Mouse (Mus musculus): Measurements from ENCODE around the gene Itga3. TPM values are rescaled to one million over a fixed set of nuclear protein-coding genes. Genes with fewer than 3 reads are reported as not detected.

Itga3 gene
- polyA plus RNA-seq, 1 experiment = 51.1 TPM

- no peak overlapping the region for H3ac ChIP-seq (ENCODE audit: control insufficient read depth, insufficient read length, low read depth)
- no peaks in the 10 kb centered on the region for H3K27me3 ChIP-seq (ENCODE audit: control insufficient read depth, insufficient read depth, insufficient read length)
- TF ChIP-seq CEBPB (IDR thresholded peaks at IDR 0.05; ENCODE audit: low read depth) (no peak), FOSL1 (IDR thresholded peaks at IDR 0.05; ENCODE audit: insufficient read depth, low read length, poor library complexity, severe bottlenecking) (no peak), MYOD1 (IDR thresholded peaks at IDR 0.05; ENCODE audit: control insufficient read depth, insufficient read length, low read depth) (no peak), MYOG (IDR thresholded peaks at IDR 0.05; ENCODE audit: control insufficient read depth, extremely low read depth, insufficient read length) (no peak), CTCF (IDR thresholded peaks at IDR 0.05; ENCODE audit: control insufficient read depth, insufficient read depth, insufficient read length) (no peak), USF1 (IDR thresholded peaks at IDR 0.05; ENCODE audit: low read depth) (no peak), MAX (IDR thresholded peaks at IDR 0.05) (no peak)
- peaks cover 14% of the 10 kb centered on the region for H3K79me2 ChIP-seq (ENCODE audit: control insufficient read depth, insufficient read depth)
- peaks cover 61% of the 10 kb centered on the region for H3K36me3 ChIP-seq (ENCODE audit: control insufficient read depth, insufficient read depth)
- no peak overlapping the region for H3K4me3 ChIP-seq (ENCODE audit: insufficient read depth, poor library complexity, severe bottlenecking)
- peaks cover 5% of the 10 kb centered on the region for H3K79me3 ChIP-seq (ENCODE audit: low read depth)
These were observed 76.1 kb downstream of the Itga3 start for GRCm38 (mm10) chr11:95000548-95000947.

DNA sequence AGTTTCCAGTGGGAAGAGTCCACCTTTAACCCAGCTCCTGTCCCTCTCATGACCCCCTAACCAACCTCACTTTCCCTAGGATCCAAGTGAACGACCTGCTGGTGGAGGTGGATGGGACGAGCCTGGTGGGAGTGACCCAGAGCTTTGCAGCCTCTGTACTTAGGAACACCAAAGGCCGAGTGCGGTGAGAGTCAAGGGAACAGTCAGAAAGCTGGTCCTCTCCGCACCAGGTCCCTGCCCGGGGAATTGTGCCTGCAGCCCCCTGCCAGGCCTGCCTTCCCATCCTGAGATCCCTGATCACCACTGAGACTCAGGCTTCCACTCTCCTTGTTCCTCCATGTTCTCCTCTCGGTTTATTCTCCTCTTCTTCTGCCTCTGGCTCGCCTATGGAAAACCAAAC, 76.5 kb downstream of the Itga3 start:
- Histone ChIP-seq H3K79me3 (ENCODE audit: low read depth) (peaks cover 9% of the 10 kb centered on the region), H3K36me3 (ENCODE audit: control insufficient read depth, insufficient read depth) (peaks cover 61% of the 10 kb centered on the region), H3K27me3 (ENCODE audit: control insufficient read depth, insufficient read depth, insufficient read length) (no peaks in the 10 kb centered on the region), H3K4me3 (ENCODE audit: insufficient read depth, poor library complexity, severe bottlenecking) (no peak overlapping the region), H3K79me2 (ENCODE audit: control insufficient read depth, insufficient read depth) (peaks cover 18% of the 10 kb centered on the region), H3ac (ENCODE audit: control insufficient read depth, insufficient read length, low read depth) (no peak overlapping the region)
- no peak for TF ChIP-seq USF1 (IDR thresholded peaks at IDR 0.05; ENCODE audit: low read depth)
- no peak for TF ChIP-seq MYOD1 (IDR thresholded peaks at IDR 0.05; ENCODE audit: control insufficient read depth, insufficient read length, low read depth)
- TF ChIP-seq CTCF (IDR thresholded peaks at IDR 0.05; ENCODE audit: control insufficient read depth, insufficient read depth, insufficient read length) = no peak
- no peak for TF ChIP-seq MAX (IDR thresholded peaks at IDR 0.05)
- no peak for TF ChIP-seq FOSL1 (IDR thresholded peaks at IDR 0.05; ENCODE audit: insufficient read depth, low read length, poor library complexity, severe bottlenecking)
- no peak for TF ChIP-seq MYOG (IDR thresholded peaks at IDR 0.05; ENCODE audit: control insufficient read depth, extremely low read depth, insufficient read length)
- no peak for TF ChIP-seq CEBPB (IDR thresholded peaks at IDR 0.05; ENCODE audit: low read depth)

GRCm38 (mm10) chr11:94998041-94998531, 78.5 kb downstream of the Itga3 start:
- H3K36me3 ChIP-seq (ENCODE audit: control insufficient read depth, insufficient read depth) = peaks cover 66% of the 10 kb centered on the region
- TF ChIP-seq CTCF (IDR thresholded peaks at IDR 0.05; ENCODE audit: control insufficient read depth, insufficient read depth, insufficient read length) (no peak), MAX (IDR thresholded peaks at IDR 0.05) (no peak), MYOG (IDR thresholded peaks at IDR 0.05; ENCODE audit: control insufficient read depth, extremely low read depth, insufficient read length) (no peak), MYOD1 (IDR thresholded peaks at IDR 0.05; ENCODE audit: control insufficient read depth, insufficient read length, low read depth) (no peak), CEBPB (IDR thresholded peaks at IDR 0.05; ENCODE audit: low read depth) (no peak), FOSL1 (IDR thresholded peaks at IDR 0.05; ENCODE audit: insufficient read depth, low read length, poor library complexity, severe bottlenecking) (no peak), USF1 (IDR thresholded peaks at IDR 0.05; ENCODE audit: low read depth) (no peak)
- H3ac ChIP-seq (ENCODE audit: control insufficient read depth, insufficient read length, low read depth) = no peak overlapping the region
- no peaks in the 10 kb centered on the region for H3K27me3 ChIP-seq (ENCODE audit: control insufficient read depth, insufficient read depth, insufficient read length)
- no peak overlapping the region for H3K4me3 ChIP-seq (ENCODE audit: insufficient read depth, poor library complexity, severe bottlenecking)
- peaks cover 30% of the 10 kb centered on the region for H3K79me3 ChIP-seq (ENCODE audit: low read depth)
- H3K79me2 ChIP-seq (ENCODE audit: control insufficient read depth, insufficient read depth) = peaks cover 39% of the 10 kb centered on the region

DNA sequence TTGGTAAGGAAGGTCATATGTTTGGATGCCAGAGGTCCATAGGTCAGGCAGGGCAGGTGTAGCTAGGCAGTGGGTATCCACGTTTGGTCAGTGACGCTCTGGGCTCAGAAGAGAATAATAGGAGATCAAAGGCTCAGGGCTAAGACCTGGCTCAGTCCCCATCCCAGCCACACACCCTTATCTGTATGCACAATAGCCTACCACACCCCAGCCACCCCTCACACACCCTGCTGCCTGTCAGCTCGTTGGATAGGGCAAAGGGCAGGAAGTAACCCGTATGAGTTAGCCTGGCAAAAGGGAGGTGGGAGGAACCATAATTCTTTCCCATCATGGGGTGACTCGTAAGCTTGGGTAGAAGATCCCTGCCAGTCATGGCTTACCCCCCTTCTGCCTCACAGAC, 79.0 kb downstream of the Itga3 start:
- Histone ChIP-seq H3K36me3 (ENCODE audit: control insufficient read depth, insufficient read depth) (peaks cover 63% of the 10 kb centered on the region), H3K27me3 (ENCODE audit: control insufficient read depth, insufficient read depth, insufficient read length) (no peaks in the 10 kb centered on the region), H3K79me3 (ENCODE audit: low read depth) (peaks cover 33% of the 10 kb centered on the region), H3ac (ENCODE audit: control insufficient read depth, insufficient read length, low read depth) (no peak overlapping the region), H3K79me2 (ENCODE audit: control insufficient read depth, insufficient read depth) (peaks cover 44% of the 10 kb centered on the region), H3K4me3 (ENCODE audit: insufficient read depth, poor library complexity, severe bottlenecking) (no peak overlapping the region)
- no peak for TF ChIP-seq CEBPB (IDR thresholded peaks at IDR 0.05; ENCODE audit: low read depth)
- TF ChIP-seq CTCF (IDR thresholded peaks at IDR 0.05; ENCODE audit: control insufficient read depth, insufficient read depth, insufficient read length) = no peak

DNA sequence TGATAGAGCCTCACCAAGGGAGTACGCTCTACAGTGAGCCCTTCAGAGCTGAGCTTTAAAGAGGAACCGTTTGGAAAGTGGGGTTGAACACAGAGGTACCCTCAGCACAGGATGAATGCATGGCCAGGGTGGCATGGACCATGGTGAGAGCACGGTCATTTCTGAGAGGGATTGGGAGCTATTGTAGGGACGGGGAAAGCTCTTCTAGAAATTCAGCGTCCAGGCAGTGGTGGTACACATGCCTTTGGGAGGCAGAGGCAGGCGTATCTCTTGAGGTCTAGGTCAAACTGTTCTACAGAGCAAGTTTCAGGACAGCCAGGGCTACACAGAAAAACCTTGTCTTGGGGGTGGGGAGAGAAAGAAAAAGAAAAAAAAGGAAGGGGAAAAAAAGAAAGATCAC, 79.6 kb downstream of the Itga3 start:
- Histone ChIP-seq H3ac (ENCODE audit: control insufficient read depth, insufficient read length, low read depth) (no peak overlapping the region), H3K4me3 (ENCODE audit: insufficient read depth, poor library complexity, severe bottlenecking) (no peak overlapping the region), H3K79me3 (ENCODE audit: low read depth) (peaks cover 39% of the 10 kb centered on the region), H3K79me2 (ENCODE audit: control insufficient read depth, insufficient read depth) (peaks cover 50% of the 10 kb centered on the region), H3K27me3 (ENCODE audit: control insufficient read depth, insufficient read depth, insufficient read length) (no peaks in the 10 kb centered on the region), H3K36me3 (ENCODE audit: control insufficient read depth, insufficient read depth) (peaks cover 59% of the 10 kb centered on the region)
- TF ChIP-seq FOSL1 (IDR thresholded peaks at IDR 0.05; ENCODE audit: insufficient read depth, low read length, poor library complexity, severe bottlenecking) (no peak), MYOD1 (IDR thresholded peaks at IDR 0.05; ENCODE audit: control insufficient read depth, insufficient read length, low read depth) (no peak)

- Histone ChIP-seq H3K4me3 (ENCODE audit: insufficient read depth, poor library complexity, severe bottlenecking) (no peak overlapping the region), H3K27me3 (ENCODE audit: control insufficient read depth, insufficient read depth, insufficient read length) (no peaks in the 10 kb centered on the region), H3K79me2 (ENCODE audit: control insufficient read depth, insufficient read depth) (peaks cover 59% of the 10 kb centered on the region), H3K79me3 (ENCODE audit: low read depth) (peaks cover 41% of the 10 kb centered on the region), H3K36me3 (ENCODE audit: control insufficient read depth, insufficient read depth) (peaks cover 50% of the 10 kb centered on the region), H3ac (ENCODE audit: control insufficient read depth, insufficient read length, low read depth) (no peak overlapping the region)
- TF ChIP-seq CEBPB (IDR thresholded peaks at IDR 0.05; ENCODE audit: low read depth) (no peak), USF1 (IDR thresholded peaks at IDR 0.05; ENCODE audit: low read depth) (no peak), MYOG (IDR thresholded peaks at IDR 0.05; ENCODE audit: control insufficient read depth, extremely low read depth, insufficient read length) (no peak), FOSL1 (IDR thresholded peaks at IDR 0.05; ENCODE audit: insufficient read depth, low read length, poor library complexity, severe bottlenecking) (no peak), MYOD1 (IDR thresholded peaks at IDR 0.05; ENCODE audit: control insufficient read depth, insufficient read length, low read depth) (no peak), CTCF (IDR thresholded peaks at IDR 0.05; ENCODE audit: control insufficient read depth, insufficient read depth, insufficient read length) (no peak), MAX (IDR thresholded peaks at IDR 0.05) (no peak)
These were observed 80.5 kb downstream of the Itga3 start for GRCm38 (mm10) chr11:94996101-94996500.
